In the genomic region with DNA sequence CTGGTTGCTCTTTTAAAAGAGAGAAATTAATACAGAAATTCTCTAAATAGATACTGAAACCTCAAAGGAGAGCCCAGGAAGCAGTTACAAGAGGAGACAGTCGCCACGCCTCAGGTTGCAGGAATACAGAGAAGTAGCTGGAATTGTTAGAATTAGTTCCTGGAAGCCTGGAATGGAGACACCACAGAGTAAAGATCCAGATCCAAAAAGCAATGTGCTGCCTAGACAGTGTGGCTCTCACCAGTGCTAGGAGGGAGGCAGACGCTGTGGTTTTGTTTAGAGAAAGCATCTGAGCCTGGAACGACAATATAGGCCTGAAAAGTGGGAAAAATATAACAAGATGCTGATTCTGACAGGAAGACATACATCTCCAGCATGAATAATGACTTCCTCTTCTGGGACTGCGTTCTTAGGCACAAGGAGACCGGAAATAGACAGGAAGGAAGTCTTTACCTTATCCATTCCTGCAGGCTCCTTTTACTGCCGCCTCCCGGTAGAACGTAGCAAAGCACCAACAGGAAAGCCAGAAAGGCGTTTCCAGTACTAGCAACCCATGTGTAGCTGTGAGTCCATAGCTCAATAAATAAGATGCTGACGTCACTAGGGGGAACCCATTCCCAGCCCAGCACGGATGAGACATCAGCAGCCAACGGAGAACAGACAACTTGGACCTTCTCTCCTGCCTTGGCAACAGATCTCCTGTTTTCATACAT, we compare ENCODE assay signal across 10 mouse cellular contexts. TPM values are rescaled to one million over a fixed set of nuclear protein-coding genes. Genes with fewer than 3 reads are reported as not detected.
DNase-seq lines count a peak whose midpoint lies in the region; ATAC-seq and TF ChIP-seq lines count a peak whose summit lies in the region.
"Had no signal": no experiment of that assay in that cellular context is flagged by ENCODE, and none has a peak within 500 bp of the region (broad histone marks: within the 10 kb centered on the region; RNA-seq: fewer than 3 reads in every experiment).

No protein-coding gene starts in this region.

- H3K4me3 ChIP-seq in liver, postnatal 0 days (ENCODE audit: low read depth, low read length): no peak overlapping the region
- no peak overlapping the region for H3K4me3 ChIP-seq in forebrain, embryonic 15.5 days
- H3K4me3 ChIP-seq: embryonic facial prominence, embryonic 13.5 days; limb, embryonic 12.5 days had no signal

- H3K27ac ChIP-seq in liver, postnatal 0 days (ENCODE audit: low read depth): no peak overlapping the region
- H3K27ac ChIP-seq in forebrain, embryonic 15.5 days (replicated peaks): no peak overlapping the region
- H3K27ac ChIP-seq: embryonic facial prominence, embryonic 13.5 days; limb, embryonic 12.5 days had no signal

- H3K9ac ChIP-seq in liver, postnatal 0 days (replicated peaks): no peak overlapping the region
- H3K9ac ChIP-seq in forebrain, embryonic 15.5 days (replicated peaks): no peak overlapping the region
- H3K9ac ChIP-seq: embryonic facial prominence, embryonic 13.5 days; limb, embryonic 12.5 days had no signal

- no peaks in the 10 kb centered on the region for H3K4me1 ChIP-seq in liver, postnatal 0 days (ENCODE audit: insufficient read depth)
- no peaks in the 10 kb centered on the region for H3K4me1 ChIP-seq in forebrain, embryonic 15.5 days

- 26% methylated on average over 13 of the region's 13 CpGs for WGBS in liver, postnatal 0 days (ENCODE audit: insufficient replicate concordance)
- WGBS in forebrain, embryonic 15.5 days: 88% methylated on average over 13 of the region's 13 CpGs

- H3K9me3 ChIP-seq in liver, postnatal 0 days (ENCODE audit: low read length): no peaks in the 10 kb centered on the region
- H3K9me3 ChIP-seq in forebrain, embryonic 15.5 days: no peaks in the 10 kb centered on the region
- H3K9me3 ChIP-seq: embryonic facial prominence, embryonic 13.5 days; limb, embryonic 12.5 days had no signal

- TF ChIP-seq CTCF in liver, postnatal 0 days (IDR thresholded peaks at IDR 0.05; ENCODE audit: low read depth): peak; percentile 46

- H3K27me3 ChIP-seq in liver, postnatal 0 days (ENCODE audit: insufficient read depth, low read length): no peaks in the 10 kb centered on the region
- no peaks in the 10 kb centered on the region for H3K27me3 ChIP-seq in forebrain, embryonic 15.5 days
- H3K27me3 ChIP-seq: limb, embryonic 12.5 days had no signal

- DNase-seq in adrenal gland, postnatal 14 days: peak; percentile 28
- no peak for DNase-seq in adrenal gland, adult 8-10 months
- DNase-seq in 416B (ENCODE audit: low read depth): peak; percentile 69
- DNase-seq in induced T-regulatory cell, adult 2 months (ENCODE audit: low read depth): peak; percentile 27
- DNase-seq in liver, postnatal 0 days: peak; percentile 22
- DNase-seq in right cerebral cortex, adult 18-20 months: no peak
- DNase-seq in right cerebral cortex, postnatal 10 days (ENCODE audit: low spot score in 2 of 2): no peak

- no peaks in the 10 kb centered on the region for H3K36me3 ChIP-seq in liver, postnatal 0 days (replicated peaks; ENCODE audit: insufficient read depth, low read length)
- no peaks in the 10 kb centered on the region for H3K36me3 ChIP-seq in forebrain, embryonic 15.5 days
- H3K36me3 ChIP-seq: embryonic facial prominence, embryonic 13.5 days; limb, embryonic 12.5 days had no signal

- no peak overlapping the region for H3K4me2 ChIP-seq in liver, postnatal 0 days (ENCODE audit: low read depth, low read length)
- H3K4me2 ChIP-seq in forebrain, embryonic 15.5 days (replicated peaks): no peak overlapping the region
- H3K4me2 ChIP-seq: embryonic facial prominence, embryonic 13.5 days; limb, embryonic 12.5 days had no signal

- ATAC-seq in liver, postnatal 0 days: peak; percentile 62
- ATAC-seq in forebrain, embryonic 15.5 days (replicated peaks): no peak

- TF ChIP-seq EP300 in liver, postnatal 0 days (IDR thresholded peaks at IDR 0.05; ENCODE audit: low read depth): no peak

RNA-seq across cellular contexts. Expression of a gene that starts 59.4 kb away (rescaled TPM):
- 10.6 and 10.7 TPM in 2 replicates for total RNA-seq in adrenal gland, postnatal 14 days (2021)
- total RNA-seq in adrenal gland, adult 8-10 months (2022): 1 to 10 TPM in 3 of 4 experiments, under 1 TPM in 1; 0.59 to 2.6 (median 1.9) TPM
- 1.0 and 1.6 TPM in 2 replicates for polyA plus RNA-seq in liver, postnatal 0 days (2015; fragmentation: Nextera tagmentation; extraction: Ambion mirVana)
- polyA plus RNA-seq in forebrain, embryonic 15.5 days (2015; fragmentation: Nextera tagmentation; extraction: Ambion mirVana): 39.4 and 40.1 TPM in 2 replicates

Comparison
In these comparisons a context has a peak if more than half of its experiments do, and no peak if none do; other contexts are left out.
1. DNase-seq: peak in adrenal gland, postnatal 14 days (single experiment), 416B (single experiment), induced T-regulatory cell, adult 2 months (single experiment) and liver, postnatal 0 days (single experiment); none in adrenal gland, adult 8-10 months (single experiment), right cerebral cortex, adult 18-20 months (single experiment) and right cerebral cortex, postnatal 10 days (0 of 2).